Mouse (Mus musculus): ENCODE measurements around the gene Fam19a2. TPM values are rescaled to one million over a fixed set of nuclear protein-coding genes. Genes with fewer than 3 reads are reported as not detected.

The Fam19a2 gene
- polyA plus RNA-seq, 1 experiment from 2014 or later, result 0.29 TPM

- no peaks in the 10 kb centered on the region for H3K27me3 ChIP-seq (ENCODE audit: control insufficient read depth, insufficient read depth, low read length)
- 87% methylated on average over 4 of the region's 4 CpGs for WGBS
- H3K27ac ChIP-seq (ENCODE audit: low read length), result no peak overlapping the region
- H3K4me2 ChIP-seq (ENCODE audit: low read depth, low read length), result no peak overlapping the region
- H3K4me3 ChIP-seq (ENCODE audit: low read length), result no peak overlapping the region
- H3K9me3 ChIP-seq (replicated peaks; ENCODE audit: control insufficient read depth, low read length), result no peaks in the 10 kb centered on the region
- peaks cover 5% of the 10 kb centered on the region; the same call in 1 of the 2 replicates for H3K4me1 ChIP-seq (ENCODE audit: control insufficient read depth, insufficient read depth, low read length)
- H3K9ac ChIP-seq (ENCODE audit: low read length), result no peak overlapping the region
- no peaks in the 10 kb centered on the region for H3K36me3 ChIP-seq (ENCODE audit: control insufficient read depth, insufficient read depth)
- ATAC-seq (replicated peaks; ENCODE audit: extremely low read depth, insufficient read depth, low FRiP score), result no peak
Measured at GRCm38 (mm10) chr10:123692926-123693224, 429.1 kb downstream of the Fam19a2 start.

DNA sequence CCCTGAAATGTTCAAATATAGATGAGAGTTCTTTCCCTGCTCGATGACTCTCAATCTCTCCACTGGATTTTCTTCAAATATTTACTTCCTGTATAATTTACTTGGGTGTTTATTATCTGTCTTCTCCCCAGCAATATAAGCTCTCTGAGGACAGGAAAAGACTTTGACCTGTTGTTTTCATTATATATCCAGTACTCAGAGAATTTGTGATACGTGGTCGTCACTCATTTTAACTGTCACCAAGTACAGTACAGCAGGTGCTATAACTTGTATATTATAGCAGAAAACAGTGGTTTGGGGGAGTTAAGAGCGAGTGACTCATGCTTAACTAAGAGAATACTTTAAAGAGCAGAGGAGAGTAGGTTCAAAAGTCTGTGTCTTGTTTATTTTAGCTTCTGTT lies 438.8 kb downstream of the Fam19a2 start:
- H3K9me3 ChIP-seq (replicated peaks; ENCODE audit: control insufficient read depth, low read length), result no peaks in the 10 kb centered on the region
- 70% methylated on average over 4 of the region's 4 CpGs for WGBS
- no peak for ATAC-seq (replicated peaks; ENCODE audit: extremely low read depth, insufficient read depth, low FRiP score)
- no peak overlapping the region for H3K9ac ChIP-seq (ENCODE audit: low read length)
- no peaks in the 10 kb centered on the region for H3K36me3 ChIP-seq (ENCODE audit: control insufficient read depth, insufficient read depth)
- no peaks in the 10 kb centered on the region for H3K27me3 ChIP-seq (ENCODE audit: control insufficient read depth, insufficient read depth, low read length)
- H3K4me3 ChIP-seq (ENCODE audit: low read length), result no peak overlapping the region
- no peak overlapping the region for H3K27ac ChIP-seq (ENCODE audit: low read length)
- H3K4me2 ChIP-seq (ENCODE audit: low read depth, low read length), result no peak overlapping the region
- no peaks in the 10 kb centered on the region for H3K4me1 ChIP-seq (ENCODE audit: control insufficient read depth, insufficient read depth, low read length)

DNA sequence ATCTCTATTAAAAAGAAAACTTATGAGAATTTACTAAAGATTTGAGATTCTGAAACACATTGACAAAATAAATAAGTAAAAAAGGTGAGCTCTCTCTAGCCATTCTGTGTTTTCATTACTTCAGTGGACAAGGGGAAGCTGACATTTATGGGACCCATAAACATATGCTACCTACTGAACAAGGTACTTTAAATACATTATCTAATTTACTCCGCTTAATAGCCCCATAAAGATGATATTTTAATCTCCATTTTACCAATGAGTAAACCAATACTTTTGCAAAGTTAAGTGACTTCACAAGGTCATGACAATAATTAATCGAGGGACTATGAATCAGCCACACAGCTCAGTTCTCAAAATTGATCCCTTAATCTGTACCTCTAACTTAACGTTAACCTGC lies 443.2 kb downstream of the Fam19a2 start:
- no peak overlapping the region for H3K27ac ChIP-seq (ENCODE audit: low read length)
- WGBS, result 95% methylated on average over 3 of the region's 3 CpGs
- H3K4me1 ChIP-seq (ENCODE audit: control insufficient read depth, insufficient read depth, low read length), result peaks cover 3% of the 10 kb centered on the region; the same call in 1 of the 2 replicates
- H3K9ac ChIP-seq (ENCODE audit: low read length), result no peak overlapping the region
- H3K36me3 ChIP-seq (ENCODE audit: control insufficient read depth, insufficient read depth), result no peaks in the 10 kb centered on the region
- no peak overlapping the region for H3K4me3 ChIP-seq (ENCODE audit: low read length)
- H3K4me2 ChIP-seq (ENCODE audit: low read depth, low read length), result no peak overlapping the region
- no peaks in the 10 kb centered on the region for H3K27me3 ChIP-seq (ENCODE audit: control insufficient read depth, insufficient read depth, low read length)
- no peak for ATAC-seq (replicated peaks; ENCODE audit: extremely low read depth, insufficient read depth, low FRiP score)
- no peaks in the 10 kb centered on the region for H3K9me3 ChIP-seq (replicated peaks; ENCODE audit: control insufficient read depth, low read length)

DNA sequence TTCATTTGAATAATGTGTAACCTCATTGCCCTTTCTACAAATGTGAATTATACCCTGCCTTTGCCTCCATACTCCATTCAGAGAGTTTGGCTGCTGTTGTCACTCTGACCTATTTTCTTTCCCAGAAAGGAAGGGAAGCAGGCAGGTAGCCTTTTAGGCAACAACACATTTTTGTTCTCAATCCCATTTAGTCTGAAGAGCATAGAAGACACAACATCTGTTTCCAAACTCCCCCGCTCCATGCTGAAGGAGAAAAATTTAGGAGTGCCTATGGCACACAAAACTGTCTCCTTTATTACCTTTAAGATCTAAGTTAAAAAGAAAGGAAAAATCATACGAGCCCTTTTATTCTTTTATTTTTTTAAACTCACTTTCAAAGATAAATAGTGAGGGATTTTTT lies 446.9 kb downstream of the Fam19a2 start:
- H3K9me3 ChIP-seq (replicated peaks; ENCODE audit: control insufficient read depth, low read length), result no peaks in the 10 kb centered on the region
- no peak overlapping the region for H3K27ac ChIP-seq (ENCODE audit: low read length)
- no peak overlapping the region for H3K9ac ChIP-seq (ENCODE audit: low read length)
- 82% methylated on average over 2 of the region's 2 CpGs for WGBS
- no peak overlapping the region for H3K4me2 ChIP-seq (ENCODE audit: low read depth, low read length)
- no peak overlapping the region for H3K4me3 ChIP-seq (ENCODE audit: low read length)
- H3K4me1 ChIP-seq (ENCODE audit: control insufficient read depth, insufficient read depth, low read length), result peaks cover 3% of the 10 kb centered on the region; the same call in 1 of the 2 replicates
- no peaks in the 10 kb centered on the region for H3K36me3 ChIP-seq (ENCODE audit: control insufficient read depth, insufficient read depth)
- H3K27me3 ChIP-seq (ENCODE audit: control insufficient read depth, insufficient read depth, low read length), result no peaks in the 10 kb centered on the region
- no peak for ATAC-seq (replicated peaks; ENCODE audit: extremely low read depth, insufficient read depth, low FRiP score)

GRCm38 (mm10) chr10:123721952-123722460 lies 458.2 kb downstream of the Fam19a2 start:
- Histone ChIP-seq H3K9ac (ENCODE audit: low read length) (no peak overlapping the region), H3K36me3 (ENCODE audit: control insufficient read depth, insufficient read depth) (no peaks in the 10 kb centered on the region), H3K27me3 (ENCODE audit: control insufficient read depth, insufficient read depth, low read length) (no peaks in the 10 kb centered on the region), H3K4me2 (ENCODE audit: low read depth, low read length) (no peak overlapping the region), H3K4me3 (ENCODE audit: low read length) (no peak overlapping the region), H3K4me1 (ENCODE audit: control insufficient read depth, insufficient read depth, low read length) (no peaks in the 10 kb centered on the region), H3K27ac (ENCODE audit: low read length) (no peak overlapping the region), H3K9me3 (replicated peaks; ENCODE audit: control insufficient read depth, low read length) (no peaks in the 10 kb centered on the region)
- WGBS, result 79% methylated on average over 2 of the region's 2 CpGs
- no peak for ATAC-seq (replicated peaks; ENCODE audit: extremely low read depth, insufficient read depth, low FRiP score)

DNA sequence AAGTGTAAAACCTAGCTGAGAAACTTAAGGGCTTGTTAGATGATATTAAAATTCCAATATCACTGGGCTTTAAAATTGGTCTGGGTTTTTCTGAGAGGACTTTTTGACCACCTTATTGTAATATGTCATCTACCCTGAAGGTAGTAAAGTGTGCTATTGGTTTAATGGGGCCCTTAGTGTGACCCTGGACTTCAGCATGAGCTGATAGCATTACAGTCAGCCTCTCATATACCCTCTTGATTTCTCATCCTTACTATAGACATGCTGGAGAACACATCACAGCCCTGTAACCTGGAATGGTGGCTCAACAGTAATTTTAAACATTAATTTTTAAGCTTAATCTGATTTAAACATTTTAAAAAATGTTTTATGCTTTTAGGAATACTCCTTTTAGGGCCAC lies 459.8 kb downstream of the Fam19a2 start:
- H3K4me2 ChIP-seq (ENCODE audit: low read depth, low read length), result no peak overlapping the region
- no peaks in the 10 kb centered on the region for H3K9me3 ChIP-seq (replicated peaks; ENCODE audit: control insufficient read depth, low read length)
- no peak overlapping the region for H3K9ac ChIP-seq (ENCODE audit: low read length)
- no peaks in the 10 kb centered on the region for H3K4me1 ChIP-seq (ENCODE audit: control insufficient read depth, insufficient read depth, low read length)
- no peak overlapping the region for H3K27ac ChIP-seq (ENCODE audit: low read length)
- no peaks in the 10 kb centered on the region for H3K36me3 ChIP-seq (ENCODE audit: control insufficient read depth, insufficient read depth)
- H3K27me3 ChIP-seq (ENCODE audit: control insufficient read depth, insufficient read depth, low read length), result no peaks in the 10 kb centered on the region
- H3K4me3 ChIP-seq (ENCODE audit: low read length), result no peak overlapping the region
- ATAC-seq (replicated peaks; ENCODE audit: extremely low read depth, insufficient read depth, low FRiP score), result no peak

DNA sequence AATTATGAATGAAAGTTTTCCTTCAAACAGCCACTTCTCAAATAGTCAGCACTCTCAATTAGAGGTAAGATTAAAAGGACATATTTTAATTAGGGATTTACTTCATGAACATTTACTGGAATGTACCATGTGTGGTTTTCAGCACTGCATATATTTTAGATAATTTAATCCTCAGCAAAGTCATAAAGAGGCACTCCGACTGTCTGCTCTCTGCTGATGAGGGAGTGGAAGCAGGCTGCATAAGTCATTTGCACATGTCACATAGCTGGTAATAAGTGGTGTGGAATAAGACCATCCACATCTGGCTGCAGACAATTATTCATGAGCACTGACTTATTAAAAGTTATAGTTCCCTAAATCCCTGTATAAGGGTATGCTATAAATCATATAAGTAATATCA lies 484.5 kb downstream of the Fam19a2 start:
- H3K27ac ChIP-seq (ENCODE audit: low read length), result no peak overlapping the region
- H3K36me3 ChIP-seq (ENCODE audit: control insufficient read depth, insufficient read depth), result no peaks in the 10 kb centered on the region
- H3K4me1 ChIP-seq (ENCODE audit: control insufficient read depth, insufficient read depth, low read length), result no peaks in the 10 kb centered on the region
- no peak for ATAC-seq (replicated peaks; ENCODE audit: extremely low read depth, insufficient read depth, low FRiP score)
- H3K4me3 ChIP-seq (ENCODE audit: low read length), result no peak overlapping the region
- WGBS, result 64% methylated on average over 1 of the region's 1 CpGs
- no peak overlapping the region for H3K9ac ChIP-seq (ENCODE audit: low read length)
- no peak overlapping the region for H3K4me2 ChIP-seq (ENCODE audit: low read depth, low read length)
- H3K27me3 ChIP-seq (ENCODE audit: control insufficient read depth, insufficient read depth, low read length), result no peaks in the 10 kb centered on the region
- H3K9me3 ChIP-seq (replicated peaks; ENCODE audit: control insufficient read depth, low read length), result no peaks in the 10 kb centered on the region

- Histone ChIP-seq H3K4me3 (ENCODE audit: low read length) (no peak overlapping the region), H3K27ac (ENCODE audit: low read length) (no peak overlapping the region), H3K4me2 (ENCODE audit: low read depth, low read length) (no peak overlapping the region), H3K36me3 (ENCODE audit: control insufficient read depth, insufficient read depth) (no peaks in the 10 kb centered on the region), H3K27me3 (ENCODE audit: control insufficient read depth, insufficient read depth, low read length) (no peaks in the 10 kb centered on the region), H3K9me3 (replicated peaks; ENCODE audit: control insufficient read depth, low read length) (no peaks in the 10 kb centered on the region), H3K4me1 (ENCODE audit: control insufficient read depth, insufficient read depth, low read length) (no peaks in the 10 kb centered on the region), H3K9ac (ENCODE audit: low read length) (no peak overlapping the region)
- WGBS, result 65% methylated on average over 6 of the region's 6 CpGs
- ATAC-seq (replicated peaks; ENCODE audit: extremely low read depth, insufficient read depth, low FRiP score), result no peak
Measured at GRCm38 (mm10) chr10:123751676-123752280, 488.0 kb downstream of the Fam19a2 start.

- H3K4me1 ChIP-seq (ENCODE audit: control insufficient read depth, insufficient read depth, low read length), result no peaks in the 10 kb centered on the region
- H3K9me3 ChIP-seq (replicated peaks; ENCODE audit: control insufficient read depth, low read length), result no peaks in the 10 kb centered on the region
- no peak overlapping the region for H3K9ac ChIP-seq (ENCODE audit: low read length)
- H3K27ac ChIP-seq (ENCODE audit: low read length), result no peak overlapping the region
- no peak overlapping the region for H3K4me2 ChIP-seq (ENCODE audit: low read depth, low read length)
- H3K36me3 ChIP-seq (ENCODE audit: control insufficient read depth, insufficient read depth), result no peaks in the 10 kb centered on the region
- no peak overlapping the region for H3K4me3 ChIP-seq (ENCODE audit: low read length)
- no peak for ATAC-seq (replicated peaks; ENCODE audit: extremely low read depth, insufficient read depth, low FRiP score)
- no peaks in the 10 kb centered on the region for H3K27me3 ChIP-seq (ENCODE audit: control insufficient read depth, insufficient read depth, low read length)
- WGBS, result 59% methylated on average over 3 of the region's 3 CpGs
Measured at GRCm38 (mm10) chr10:123752755-123753154, 489.0 kb downstream of the Fam19a2 start.
